Mouse (Mus musculus) forebrain, embryonic 11.5 days (tissue): ENCODE measurements around the gene Dock8. TPM values are rescaled to one million over a fixed set of nuclear protein-coding genes. Genes with fewer than 3 reads are reported as not detected.

ENCODE experiments used
- ATAC-seq: fragments of 200-750 bp; cut with Nextera tagmentation; replicated peaks from 2 replicates; pipeline ENCODE4 v1.8.0; 2017; ENCODE audit warnings: moderate TSS enrichment; ENCODE audit not compliant: low FRiP score
- DNase-seq: peaks from one replicate; pipeline ENCODE4 v3.0.0-alpha.2; 2017; ENCODE audit warnings: low spot score
- H3K27ac ChIP-seq: fragments of 300-500 bp; sonication (generic); 2 replicates; pipeline ENCODE4 v1.5.1; 2014; ENCODE audit warnings: low read depth, low read length
- H3K27me3 ChIP-seq: fragments of 300-500 bp; sonication (generic); 2 replicates; pipeline ENCODE4 v1.6.1; 2014; ENCODE audit warnings: mild to moderate bottlenecking, low read length, mixed read lengths; ENCODE audit not compliant: control insufficient read depth, insufficient read depth
- H3K36me3 ChIP-seq: fragments of 300-500 bp; sonication (generic); 2 replicates; pipeline ENCODE4 v1.6.1; 2014; ENCODE audit warnings: mild to moderate bottlenecking, low read length, moderate library complexity, mixed read lengths; ENCODE audit not compliant: control insufficient read depth, insufficient read depth
- H3K4me1 ChIP-seq: fragments of 300-500 bp; sonication (generic); replicated peaks from 2 replicates; pipeline ENCODE4 v1.6.1; 2014; ENCODE audit warnings: low read length, mixed read lengths; ENCODE audit not compliant: control insufficient read depth, insufficient read depth
- H3K4me2 ChIP-seq: fragments of 300-500 bp; sonication (generic); 2 replicates; pipeline ENCODE4 v1.6.1; 2014; ENCODE audit warnings: low read depth, mild to moderate bottlenecking, low read length, moderate library complexity, mixed read lengths; ENCODE audit not compliant: severe bottlenecking
- H3K4me3 ChIP-seq: fragments of 300-500 bp; sonication (generic); 2 replicates; pipeline ENCODE4 v1.5.1; 2014; ENCODE audit warnings: low read depth, low read length
- H3K9ac ChIP-seq: fragments of 300-500 bp; sonication (generic); 2 replicates; pipeline ENCODE4 v1.6.1; 2014; ENCODE audit warnings: low read length
- H3K9me3 ChIP-seq: fragments of 300-500 bp; sonication (generic); 2 replicates; pipeline ENCODE4 v1.6.1; 2016; ENCODE audit warnings: low read length, mixed read lengths; ENCODE audit not compliant: control insufficient read depth
- WGBS: fragments of 180-500 bp; shearing (Covaris S2); extraction: QIAGEN DNeasy Blood & Tissue Kit; methylation state at CpG from one replicate; pipeline ENCODE4 v1.1.7; 2014; 5-methylcytosine and 5-hydroxymethylcytosine counted together
- polyA plus RNA-seq: library from polyadenylated mRNA; unstranded; fragments of >200 nt; fragmentation: Nextera tagmentation; extraction: Ambion mirVana; gene quantifications from 2 replicates; pipeline ENCODE4 v1.2.1, GENCODE M21; 2014

Gene Dock8
- polyA plus RNA-seq, 1 experiment from 2014 or later = 1.3 TPM

GRCm38 (mm10) chr19:25180024-25180423 is 180.7 kb downstream of the Dock8 start:
- no peaks in the 10 kb centered on the region for H3K36me3 ChIP-seq
- H3K27ac ChIP-seq = no peak overlapping the region
- H3K4me2 ChIP-seq = no peak overlapping the region
- 86% methylated on average over 6 of the region's 6 CpGs for WGBS
- DNase-seq (no peak), ATAC-seq (no peak)
- no peaks in the 10 kb centered on the region for H3K27me3 ChIP-seq
- no peaks in the 10 kb centered on the region for H3K4me1 ChIP-seq
- no peak overlapping the region for H3K9ac ChIP-seq
- H3K9me3 ChIP-seq = no peaks in the 10 kb centered on the region
- no peak overlapping the region for H3K4me3 ChIP-seq

- H3K36me3 ChIP-seq = no peaks in the 10 kb centered on the region
- WGBS = 93% methylated on average over 6 of the region's 6 CpGs
- no peak overlapping the region for H3K4me2 ChIP-seq
- ATAC-seq (no peak), DNase-seq (no peak)
- H3K27me3 ChIP-seq = no peaks in the 10 kb centered on the region
- H3K4me1 ChIP-seq = no peaks in the 10 kb centered on the region
- H3K9ac ChIP-seq = no peak overlapping the region
- H3K9me3 ChIP-seq = no peaks in the 10 kb centered on the region
- H3K27ac ChIP-seq = no peak overlapping the region
- H3K4me3 ChIP-seq = no peak overlapping the region
These were observed 181.2 kb downstream of the Dock8 start for GRCm38 (mm10) chr19:25180547-25180946.

- H3K4me2 ChIP-seq = no peak overlapping the region
- ATAC-seq (no peak), DNase-seq (no peak)
- H3K4me1 ChIP-seq = no peaks in the 10 kb centered on the region
- no peaks in the 10 kb centered on the region for H3K9me3 ChIP-seq
- no peaks in the 10 kb centered on the region for H3K36me3 ChIP-seq
- 63% methylated on average over 7 of the region's 7 CpGs for WGBS
- no peak overlapping the region for H3K27ac ChIP-seq
- H3K4me3 ChIP-seq = no peak overlapping the region
- H3K9ac ChIP-seq = no peak overlapping the region
- no peaks in the 10 kb centered on the region for H3K27me3 ChIP-seq
These were observed 184.7 kb downstream of the Dock8 start for GRCm38 (mm10) chr19:25184076-25184475.

DNA sequence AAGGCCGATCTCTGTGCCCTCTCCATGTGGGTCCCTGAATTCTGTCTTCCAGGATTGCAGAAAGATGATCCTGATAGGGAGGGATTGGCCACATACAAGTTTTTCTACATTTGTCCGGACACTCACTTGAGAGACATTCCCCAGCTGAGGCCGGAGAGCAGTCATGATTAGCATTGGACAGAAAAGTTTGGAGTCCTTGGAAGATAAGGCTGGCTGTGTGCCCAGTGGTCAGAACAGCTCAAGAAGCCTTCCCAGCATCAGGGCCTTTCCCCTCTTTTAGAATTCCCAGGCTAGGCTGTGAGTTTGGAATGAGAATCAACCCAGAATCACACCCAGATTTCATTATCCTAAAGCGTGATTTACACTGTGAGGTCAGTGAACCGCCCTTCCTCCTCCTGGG is 187.0 kb downstream of the Dock8 start:
- no peaks in the 10 kb centered on the region for H3K9me3 ChIP-seq
- DNase-seq (no peak), ATAC-seq (no peak)
- H3K27ac ChIP-seq = no peak overlapping the region
- 90% methylated on average over 5 of the region's 5 CpGs for WGBS
- no peak overlapping the region for H3K9ac ChIP-seq
- H3K4me2 ChIP-seq = no peak overlapping the region
- H3K4me3 ChIP-seq = no peak overlapping the region
- H3K4me1 ChIP-seq = no peaks in the 10 kb centered on the region
- no peaks in the 10 kb centered on the region for H3K27me3 ChIP-seq
- H3K36me3 ChIP-seq = no peaks in the 10 kb centered on the region

GRCm38 (mm10) chr19:25187681-25188080 is 188.3 kb downstream of the Dock8 start:
- 84% methylated on average over 18 of the region's 18 CpGs for WGBS
- H3K4me2 ChIP-seq = no peak overlapping the region
- no peaks in the 10 kb centered on the region for H3K36me3 ChIP-seq
- H3K27me3 ChIP-seq = no peaks in the 10 kb centered on the region
- no peak overlapping the region for H3K4me3 ChIP-seq
- H3K4me1 ChIP-seq = no peaks in the 10 kb centered on the region
- ATAC-seq (no peak), DNase-seq (no peak)
- H3K27ac ChIP-seq = no peak overlapping the region
- no peaks in the 10 kb centered on the region for H3K9me3 ChIP-seq
- no peak overlapping the region for H3K9ac ChIP-seq

DNA sequence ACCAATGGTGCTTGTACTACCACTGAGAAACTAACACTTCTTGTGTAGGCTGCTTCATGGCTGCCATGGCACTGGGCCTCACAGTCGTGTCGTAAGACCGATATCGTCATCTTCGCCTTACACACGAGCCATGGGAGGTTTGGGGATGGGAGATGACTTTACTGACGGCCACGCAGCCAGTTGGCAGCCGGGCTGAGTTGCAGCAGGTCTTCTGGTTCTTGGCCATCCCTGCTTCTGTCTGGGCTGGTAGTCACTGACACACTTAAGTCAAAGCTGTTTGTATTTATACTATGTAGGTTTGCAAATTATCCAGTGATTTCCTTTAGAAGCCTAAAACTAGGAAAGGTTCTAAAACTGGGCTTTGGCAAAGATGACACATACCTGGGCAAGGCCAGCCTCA is 194.4 kb downstream of the Dock8 start:
- H3K36me3 ChIP-seq = no peaks in the 10 kb centered on the region
- H3K4me2 ChIP-seq = no peak overlapping the region
- no peak overlapping the region for H3K9ac ChIP-seq
- DNase-seq (no peak), ATAC-seq (no peak)
- H3K27ac ChIP-seq = no peak overlapping the region
- no peaks in the 10 kb centered on the region for H3K9me3 ChIP-seq
- H3K4me3 ChIP-seq = no peak overlapping the region
- H3K27me3 ChIP-seq = no peaks in the 10 kb centered on the region
- no peaks in the 10 kb centered on the region for H3K4me1 ChIP-seq
- 94% methylated on average over 9 of the region's 9 CpGs for WGBS

DNA sequence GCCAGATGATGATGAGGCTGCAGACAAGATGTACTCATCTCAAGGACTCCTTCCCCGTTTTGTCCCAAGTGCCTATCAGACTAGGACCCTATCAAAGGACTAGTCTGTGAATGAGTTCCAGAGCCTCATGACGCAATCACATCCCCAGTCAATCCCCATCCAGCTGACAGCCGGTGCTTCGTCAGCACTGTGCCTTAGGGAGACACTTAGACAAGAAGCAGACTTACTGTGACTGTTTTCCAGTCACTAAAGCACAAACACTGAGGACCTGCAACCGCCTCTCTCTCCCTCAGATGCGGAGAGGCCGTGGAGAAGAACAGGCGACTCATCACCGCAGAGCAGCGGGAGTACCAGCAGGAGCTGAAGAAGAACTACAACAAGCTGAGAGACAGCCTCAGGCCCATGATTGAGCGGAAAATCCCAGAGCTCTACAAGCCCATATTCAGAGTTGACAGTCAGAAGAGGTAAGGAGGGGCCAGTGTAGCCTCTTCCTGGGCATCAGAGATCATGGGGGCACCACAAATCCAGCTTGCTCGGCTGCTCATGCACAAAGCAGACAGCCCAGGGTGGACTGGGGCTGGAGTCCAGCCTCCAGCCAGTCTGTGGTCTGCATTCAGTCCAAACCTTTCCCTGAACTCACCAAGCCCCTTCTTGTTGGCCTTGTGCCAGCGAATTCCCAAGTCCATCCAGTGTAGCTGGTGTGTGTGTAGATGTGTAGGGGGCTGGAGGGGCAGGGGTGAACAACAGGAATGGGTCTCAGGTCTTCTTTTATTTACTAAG is 200.9 kb downstream of the Dock8 start:
- Histone ChIP-seq H3K27me3 (no peaks in the 10 kb centered on the region), H3K4me1 (peaks cover 2% of the 10 kb centered on the region; the same call in 1 of the 2 replicates), H3K4me3 (no peak overlapping the region), H3K27ac (no peak overlapping the region), H3K36me3 (no peaks in the 10 kb centered on the region), H3K4me2 (no peak overlapping the region), H3K9me3 (no peaks in the 10 kb centered on the region), H3K9ac (no peak overlapping the region)
- WGBS = 82% methylated on average over 13 of the region's 13 CpGs
- DNase-seq (no peak), ATAC-seq (no peak)

DNA sequence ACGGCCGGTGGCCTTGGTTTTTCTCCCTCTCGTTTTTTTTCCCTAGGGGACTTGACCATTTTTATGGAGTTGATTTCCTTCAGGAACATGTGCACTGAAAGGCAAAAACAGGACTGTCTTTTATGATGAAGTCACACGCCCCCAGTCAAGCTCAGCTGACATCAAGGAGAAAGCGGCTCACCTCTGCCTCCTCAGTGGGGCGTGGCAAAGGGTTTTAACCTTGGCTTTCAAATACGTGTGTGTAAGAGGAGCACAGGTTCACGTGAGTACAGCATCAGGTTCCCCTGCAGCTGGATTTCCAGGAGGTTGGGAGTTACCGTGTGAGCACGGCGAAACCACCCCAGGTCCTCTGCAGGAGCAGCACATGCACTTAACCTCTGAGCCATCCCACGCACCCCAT is 203.7 kb downstream of the Dock8 start:
- H3K4me2 ChIP-seq = no peak overlapping the region
- H3K36me3 ChIP-seq = no peaks in the 10 kb centered on the region
- no peaks in the 10 kb centered on the region for H3K9me3 ChIP-seq
- DNase-seq = no peak
- no peak overlapping the region for H3K27ac ChIP-seq
- WGBS = 85% methylated on average over 12 of the region's 12 CpGs
- peaks cover 8% of the 10 kb centered on the region; the same call in 1 of the 2 replicates for H3K4me1 ChIP-seq
- no peak overlapping the region for H3K4me3 ChIP-seq
- no peak overlapping the region for H3K9ac ChIP-seq
- no peak for ATAC-seq
- H3K27me3 ChIP-seq = peaks cover 3% of the 10 kb centered on the region; the same call in 1 of the 2 replicates

DNA sequence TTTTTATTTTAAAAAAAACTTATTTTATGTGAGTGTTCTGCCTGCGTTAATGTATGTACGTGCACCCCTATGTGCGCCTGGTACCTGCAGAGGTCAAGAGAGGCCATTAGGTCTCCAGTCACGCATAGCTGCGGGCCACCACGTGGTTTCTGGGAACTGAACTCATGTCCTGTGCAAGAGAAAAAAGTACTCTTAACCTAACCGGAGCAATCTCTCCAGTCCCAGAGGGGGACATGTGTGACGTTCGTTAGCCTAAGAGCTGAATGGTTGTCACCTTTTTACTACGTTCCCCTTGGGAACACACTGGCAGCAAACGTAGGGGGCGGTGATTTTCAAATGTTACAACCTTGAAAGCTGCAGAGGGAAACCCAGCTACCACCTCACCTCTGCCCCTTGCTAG is 207.6 kb downstream of the Dock8 start:
- Histone ChIP-seq H3K4me3 (no peak overlapping the region), H3K36me3 (no peaks in the 10 kb centered on the region), H3K4me1 (peaks cover 12% of the 10 kb centered on the region; the same call in 1 of the 2 replicates), H3K27ac (no peak overlapping the region), H3K4me2 (no peak overlapping the region), H3K27me3 (peaks cover 5% of the 10 kb centered on the region; the same call in 1 of the 2 replicates), H3K9me3 (no peaks in the 10 kb centered on the region), H3K9ac (no peak overlapping the region)
- ATAC-seq (no peak), DNase-seq (no peak)
- WGBS = 63% methylated on average over 12 of the region's 12 CpGs
